Mouse (Mus musculus): ENCODE measurements around the gene Qrsl1. TPM values are rescaled to one million over a fixed set of nuclear protein-coding genes. Genes with fewer than 3 reads are reported as not detected.

Gene Qrsl1
- polyA plus RNA-seq, 1 experiment from 2014 or later: 28.9 TPM

- no peak for ATAC-seq (replicated peaks; ENCODE audit: insufficient number of reproducible peaks, low FRiP score, low TSS enrichment)
- H3K9me3 ChIP-seq (replicated peaks; ENCODE audit: control insufficient read depth, low read length): no peaks in the 10 kb centered on the region
- H3K4me1 ChIP-seq (ENCODE audit: control insufficient read depth, insufficient read depth, low read length): peaks cover 6% of the 10 kb centered on the region; the same call in 1 of the 2 replicates
- H3K27ac ChIP-seq (ENCODE audit: low read depth, low read length): no peak overlapping the region
- H3K4me2 ChIP-seq: no peak overlapping the region
- H3K4me3 ChIP-seq (ENCODE audit: low read depth, low read length): no peak overlapping the region
- H3K9ac ChIP-seq (ENCODE audit: low read depth, low read length): no peak overlapping the region
- no peaks in the 10 kb centered on the region for H3K27me3 ChIP-seq (ENCODE audit: control insufficient read depth, insufficient read depth, low read length)
- no peaks in the 10 kb centered on the region for H3K36me3 ChIP-seq (ENCODE audit: control insufficient read depth, insufficient read depth, low read length)
- WGBS (ENCODE audit: insufficient replicate concordance): 89% methylated on average over 10 of the region's 10 CpGs
Observed at GRCm38 (mm10) chr10:43827958-43828685, 73.4 kb downstream of the Qrsl1 start.

GRCm38 (mm10) chr10:43826773-43827621 lies 74.5 kb downstream of the Qrsl1 start:
- Histone ChIP-seq H3K4me2 (no peak overlapping the region), H3K27ac (ENCODE audit: low read depth, low read length) (no peak overlapping the region), H3K9me3 (replicated peaks; ENCODE audit: control insufficient read depth, low read length) (no peaks in the 10 kb centered on the region), H3K27me3 (ENCODE audit: control insufficient read depth, insufficient read depth, low read length) (no peaks in the 10 kb centered on the region), H3K4me1 (ENCODE audit: control insufficient read depth, insufficient read depth, low read length) (peaks cover 3% of the 10 kb centered on the region; the same call in 1 of the 2 replicates), H3K4me3 (ENCODE audit: low read depth, low read length) (no peak overlapping the region), H3K9ac (ENCODE audit: low read depth, low read length) (no peak overlapping the region), H3K36me3 (ENCODE audit: control insufficient read depth, insufficient read depth, low read length) (no peaks in the 10 kb centered on the region)
- no peak for ATAC-seq (replicated peaks; ENCODE audit: insufficient number of reproducible peaks, low FRiP score, low TSS enrichment)
- 70% methylated on average over 14 of the region's 14 CpGs for WGBS (ENCODE audit: insufficient replicate concordance)

DNA sequence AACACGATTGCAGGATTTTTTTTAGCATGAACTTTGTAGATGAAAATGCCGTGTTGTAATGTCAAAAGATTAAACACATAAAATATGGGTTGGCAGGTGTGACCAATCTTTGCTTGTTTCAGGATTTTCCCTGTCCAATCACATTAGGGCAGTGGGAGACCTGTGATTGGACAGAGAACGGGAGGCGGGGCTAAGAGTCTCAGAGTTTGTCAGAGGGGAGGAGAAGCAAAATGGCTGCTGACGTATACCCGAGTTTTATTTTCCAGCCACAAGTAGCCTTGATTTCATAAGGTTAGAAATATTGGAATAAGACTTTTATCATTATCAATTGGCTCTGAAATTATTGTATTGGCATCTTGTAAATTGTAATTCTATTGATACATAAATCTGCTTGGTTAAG lies 75.8 kb downstream of the Qrsl1 start:
- 89% methylated on average over 6 of the region's 6 CpGs for WGBS (ENCODE audit: insufficient replicate concordance)
- no peaks in the 10 kb centered on the region for H3K36me3 ChIP-seq (ENCODE audit: control insufficient read depth, insufficient read depth, low read length)
- H3K9ac ChIP-seq (ENCODE audit: low read depth, low read length): no peak overlapping the region

GRCm38 (mm10) chr10:43824713-43825112 lies 76.8 kb downstream of the Qrsl1 start:
- 80% methylated on average over 3 of the region's 3 CpGs for WGBS (ENCODE audit: insufficient replicate concordance)
- ATAC-seq (replicated peaks; ENCODE audit: insufficient number of reproducible peaks, low FRiP score, low TSS enrichment): no peak

More for the DNA sequence above, 75.8 kb downstream of the Qrsl1 start:
- ATAC-seq (replicated peaks; ENCODE audit: insufficient number of reproducible peaks, low FRiP score, low TSS enrichment): no peak
- Histone ChIP-seq H3K4me1 (ENCODE audit: control insufficient read depth, insufficient read depth, low read length) (no peaks in the 10 kb centered on the region), H3K9me3 (replicated peaks; ENCODE audit: control insufficient read depth, low read length) (no peaks in the 10 kb centered on the region), H3K4me2 (no peak overlapping the region), H3K27me3 (ENCODE audit: control insufficient read depth, insufficient read depth, low read length) (no peaks in the 10 kb centered on the region), H3K27ac (ENCODE audit: low read depth, low read length) (no peak overlapping the region), H3K4me3 (ENCODE audit: low read depth, low read length) (no peak overlapping the region)

More at GRCm38 (mm10) chr10:43824713-43825112, 76.8 kb downstream of the Qrsl1 start:
- Histone ChIP-seq H3K9ac (ENCODE audit: low read depth, low read length) (no peak overlapping the region), H3K36me3 (ENCODE audit: control insufficient read depth, insufficient read depth, low read length) (no peaks in the 10 kb centered on the region), H3K9me3 (replicated peaks; ENCODE audit: control insufficient read depth, low read length) (no peaks in the 10 kb centered on the region), H3K4me1 (ENCODE audit: control insufficient read depth, insufficient read depth, low read length) (no peaks in the 10 kb centered on the region), H3K27ac (ENCODE audit: low read depth, low read length) (no peak overlapping the region), H3K4me3 (ENCODE audit: low read depth, low read length) (no peak overlapping the region), H3K4me2 (no peak overlapping the region), H3K27me3 (ENCODE audit: control insufficient read depth, insufficient read depth, low read length) (no peaks in the 10 kb centered on the region)

Other genes with a start within 250 kb of the Qrsl1 start
- gene Rtn4ip1, start 62 bp upstream of the Qrsl1 start, polyA plus RNA-seq (2014; fragmentation: Nextera tagmentation; extraction: Ambion mirVana): 25.7 and 32.7 TPM in 2 replicates
- 0.11 and 0.14 TPM in 2 replicates for gene Crybg1, start 247.1 kb upstream of the Qrsl1 start, polyA plus RNA-seq (2014; fragmentation: Nextera tagmentation; extraction: Ambion mirVana)